Mouse (Mus musculus): ENCODE measurements around the gene Gm20765.

- TF ChIP-seq CTCF (IDR thresholded peaks at IDR 0.05; ENCODE audit: low read depth), result no peak
- TF ChIP-seq EP300 (IDR thresholded peaks at IDR 0.05; ENCODE audit: low read depth), result no peak
Measured at GRCm38 (mm10) chr10:104220303-104221021, 35.1 kb downstream of the Gm20765 start.

All from heart, postnatal 0 days (tissue).